In the genomic region with DNA sequence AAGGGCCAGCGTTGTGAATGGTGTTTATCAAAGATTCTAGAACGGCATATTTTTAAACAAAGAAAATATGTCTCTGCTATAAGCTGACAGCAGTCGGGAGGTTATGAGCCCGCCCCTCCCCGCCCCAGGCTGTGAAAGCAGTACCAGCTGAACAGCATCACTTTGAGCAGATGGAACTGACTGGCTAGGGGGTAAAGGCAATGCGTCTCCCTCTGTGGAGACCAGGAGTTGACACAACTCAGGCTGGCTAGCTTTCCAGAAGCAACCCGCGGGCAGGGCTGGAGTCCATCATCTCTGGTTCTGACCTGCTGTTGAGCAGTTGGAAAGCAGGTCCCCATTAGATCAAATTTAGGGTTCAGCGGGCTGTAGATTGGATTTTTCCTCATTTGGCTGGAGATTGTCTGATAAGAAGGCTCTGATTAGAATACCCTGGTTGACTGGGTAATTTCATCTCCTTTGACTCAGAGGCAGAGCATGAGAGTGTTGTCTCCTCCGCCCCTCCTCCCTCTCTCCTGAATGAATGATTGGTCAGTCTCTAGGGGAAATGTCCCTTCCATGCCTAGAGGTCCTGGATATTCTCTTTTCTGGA, we compare ENCODE assay signal across 11 mouse cellular contexts.
DNase-seq lines count a peak whose midpoint lies in the region; ATAC-seq lines count a peak whose summit lies in the region.
"Had no signal": no experiment of that assay in that cellular context is flagged by ENCODE, and none has a peak within 500 bp of the region (broad histone marks: within the 10 kb centered on the region; RNA-seq: fewer than 3 reads in every experiment).

No protein-coding gene starts in this region.

- no peaks in the 10 kb centered on the region for H3K9me3 ChIP-seq in forebrain, embryonic 15.5 days
- H3K9me3 ChIP-seq in forebrain, embryonic 11.5 days (ENCODE audit: control insufficient read depth, low read length) = no peaks in the 10 kb centered on the region; the same call in 1 of the 2 replicates
- no peaks in the 10 kb centered on the region for H3K9me3 ChIP-seq in intestine, embryonic 16.5 days (ENCODE audit: control insufficient read depth, low read length)

- H3K4me1 ChIP-seq in forebrain, embryonic 15.5 days = 0 out of 2 replicates have a peak, but pooled peaks cover 2% of the 10 kb centered on the region
- H3K4me1 ChIP-seq in forebrain, embryonic 11.5 days (replicated peaks; ENCODE audit: control insufficient read depth, insufficient read depth, low read length) = no peaks in the 10 kb centered on the region
- H3K4me1 ChIP-seq in intestine, embryonic 16.5 days (ENCODE audit: control insufficient read depth, insufficient read depth, low read length) = peaks cover 25% of the 10 kb centered on the region

- H3K27ac ChIP-seq in forebrain, embryonic 15.5 days (replicated peaks) = no peak overlapping the region
- H3K27ac ChIP-seq in forebrain, embryonic 11.5 days (ENCODE audit: low read depth, low read length) = no peak overlapping the region
- no peak overlapping the region for H3K27ac ChIP-seq in intestine, embryonic 16.5 days (ENCODE audit: low read length)
- H3K27ac ChIP-seq: heart, adult 2 months; liver, embryonic 14.5 days had no signal

- 63% methylated on average over 10 of the region's 10 CpGs for WGBS in forebrain, embryonic 15.5 days
- WGBS in forebrain, embryonic 11.5 days = 80% methylated on average over 10 of the region's 10 CpGs
- WGBS in intestine, embryonic 16.5 days = 39% methylated on average over 10 of the region's 10 CpGs

- no peak for DNase-seq in forebrain, embryonic 11.5 days (ENCODE audit: low spot score)
- DNase-seq in brain, adult 2 months (ENCODE audit: low read depth, low spot score) = peak; percentile 63
- DNase-seq in cerebellum, postnatal 25 days = peak; percentile 45 to 65
- no peak for DNase-seq in adipocyte (ENCODE audit: low spot score)
- DNase-seq in layer of hippocampus, adult 8-10 months (ENCODE audit: low spot score in 2 of 2) = no peak
- DNase-seq: heart, adult 2 months; kidney, postnatal 14 days had no signal

- H3K27me3 ChIP-seq in forebrain, embryonic 15.5 days = no peaks in the 10 kb centered on the region
- no peaks in the 10 kb centered on the region; the same call in 1 of the 2 replicates for H3K27me3 ChIP-seq in forebrain, embryonic 11.5 days (ENCODE audit: control insufficient read depth, insufficient read depth, low read length)
- H3K27me3 ChIP-seq in intestine, embryonic 16.5 days (replicated peaks; ENCODE audit: control insufficient read depth, insufficient read depth, low read length) = no peaks in the 10 kb centered on the region

- peak; percentile 70 for ATAC-seq in forebrain, embryonic 15.5 days (replicated peaks)
- no peak for ATAC-seq in forebrain, embryonic 11.5 days (replicated peaks; ENCODE audit: low FRiP score)
- ATAC-seq in intestine, embryonic 16.5 days = peak; percentile 37; the same call in 1 of the 2 replicates
- no peak for ATAC-seq in monocyte, adult 5-6 weeks (replicated peaks; ENCODE audit: insufficient number of reproducible peaks, low FRiP score, low TSS enrichment, poor library complexity, severe bottlenecking)

- no peaks in the 10 kb centered on the region for H3K36me3 ChIP-seq in forebrain, embryonic 15.5 days
- no peaks in the 10 kb centered on the region for H3K36me3 ChIP-seq in forebrain, embryonic 11.5 days (ENCODE audit: control insufficient read depth, insufficient read depth, low read length)
- H3K36me3 ChIP-seq in intestine, embryonic 16.5 days (ENCODE audit: control insufficient read depth, insufficient read depth, low read length) = no peaks in the 10 kb centered on the region

- no peak overlapping the region for H3K4me3 ChIP-seq in forebrain, embryonic 15.5 days
- H3K4me3 ChIP-seq in forebrain, embryonic 11.5 days (ENCODE audit: low read depth, low read length) = no peak overlapping the region
- no peak overlapping the region for H3K4me3 ChIP-seq in intestine, embryonic 16.5 days (ENCODE audit: low read length)
- H3K4me3 ChIP-seq: heart, adult 2 months had no signal

- no peak overlapping the region for H3K4me2 ChIP-seq in forebrain, embryonic 15.5 days (replicated peaks)
- no peak overlapping the region for H3K4me2 ChIP-seq in forebrain, embryonic 11.5 days (ENCODE audit: low read depth, low read length, severe bottlenecking)
- no peak overlapping the region for H3K4me2 ChIP-seq in intestine, embryonic 16.5 days (ENCODE audit: low read depth, low read length)

- H3K9ac ChIP-seq in forebrain, embryonic 15.5 days (replicated peaks) = no peak overlapping the region
- no peak overlapping the region for H3K9ac ChIP-seq in forebrain, embryonic 11.5 days (ENCODE audit: low read length)
- H3K9ac ChIP-seq in intestine, embryonic 16.5 days (ENCODE audit: low read depth, low read length) = no peak overlapping the region
- H3K9ac ChIP-seq: liver, embryonic 14.5 days had no signal

Comparison
In these comparisons a context has a peak if more than half of its experiments do, and no peak if none do; other contexts are left out.
1. ATAC-seq: peak in forebrain, embryonic 15.5 days (single experiment) and intestine, embryonic 16.5 days (single experiment); none in forebrain, embryonic 11.5 days (single experiment) and monocyte, adult 5-6 weeks (single experiment).
2. DNase-seq: peak in brain, adult 2 months (single experiment) and cerebellum, postnatal 25 days (2 of 2); none in forebrain, embryonic 11.5 days (single experiment), adipocyte (single experiment) and layer of hippocampus, adult 8-10 months (0 of 2).